Mouse (Mus musculus): ENCODE measurements around the gene Phf3. TPM values are rescaled to one million over a fixed set of nuclear protein-coding genes. Genes with fewer than 3 reads are reported as not detected.
A peak's percentile ranks its signal among the peaks of the same experiment; 100 is the strongest.
"Not testable (repeated sequence)": the region's sequence is repeated elsewhere in the genome, so short reads cannot be mapped to it uniquely, and the experiment has no call there.

The Phf3 gene
- polyA plus RNA-seq, 1 experiment from 2014 or later, result 28.7 TPM

- WGBS, result 50% methylated on average over 6 of the region's 6 CpGs
- H3K4me1 ChIP-seq, result no peaks in the 10 kb centered on the region
- no peak for DNase-seq (ENCODE audit: low spot score)
- no peak overlapping the region for H3K4me3 ChIP-seq
- H3K9me3 ChIP-seq (replicated peaks), result no peaks in the 10 kb centered on the region
- no peak overlapping the region for H3K27ac ChIP-seq (replicated peaks)
- H3K36me3 ChIP-seq, result no peaks in the 10 kb centered on the region
- H3K27me3 ChIP-seq (ENCODE audit: low read depth, poor library complexity, severe bottlenecking), result no peaks in the 10 kb centered on the region
These were observed 93.4 kb downstream of the Phf3 start for GRCm38 (mm10) chr1:30780293-30780692.

GRCm38 (mm10) chr1:30779562-30779961 is 94.2 kb downstream of the Phf3 start:
- 96% methylated on average over 3 of the region's 3 CpGs for WGBS
- H3K4me3 ChIP-seq, result no peak overlapping the region
- H3K4me1 ChIP-seq, result no peaks in the 10 kb centered on the region
- no peaks in the 10 kb centered on the region for H3K27me3 ChIP-seq (ENCODE audit: low read depth, poor library complexity, severe bottlenecking)
- no peaks in the 10 kb centered on the region for H3K9me3 ChIP-seq (replicated peaks)
- no peak overlapping the region for H3K27ac ChIP-seq (replicated peaks)
- H3K36me3 ChIP-seq, result no peaks in the 10 kb centered on the region
- no peak for DNase-seq (ENCODE audit: low spot score)

- Histone ChIP-seq H3K9me3 (replicated peaks) (no peaks in the 10 kb centered on the region), H3K27me3 (ENCODE audit: low read depth, poor library complexity, severe bottlenecking) (no peaks in the 10 kb centered on the region), H3K4me1 (no peaks in the 10 kb centered on the region), H3K36me3 (no peaks in the 10 kb centered on the region), H3K4me3 (no peak overlapping the region), H3K27ac (replicated peaks) (peak overlapping the region; percentile 46; the same call in 1 of the 2 replicates)
- peak; percentile 16 for DNase-seq (ENCODE audit: low spot score)
- 24% methylated on average over 14 of the region's 14 CpGs for WGBS
These were observed 95.2 kb downstream of the Phf3 start for GRCm38 (mm10) chr1:30778374-30779005.

- Histone ChIP-seq H3K9me3 (replicated peaks) (no peaks in the 10 kb centered on the region), H3K36me3 (no peaks in the 10 kb centered on the region), H3K4me3 (no peak overlapping the region), H3K4me1 (no peaks in the 10 kb centered on the region), H3K27me3 (ENCODE audit: low read depth, poor library complexity, severe bottlenecking) (no peaks in the 10 kb centered on the region), H3K27ac (replicated peaks) (no peak overlapping the region)
- DNase-seq (ENCODE audit: low spot score), result no peak
- 79% methylated on average over 2 of the region's 2 CpGs for WGBS
These were observed 97.5 kb downstream of the Phf3 start for GRCm38 (mm10) chr1:30776196-30776595.

GRCm38 (mm10) chr1:30773662-30774061 is 100.1 kb downstream of the Phf3 start:
- no peak for DNase-seq (ENCODE audit: low spot score)
- Histone ChIP-seq H3K27ac (replicated peaks) (no peak overlapping the region), H3K4me1 (no peaks in the 10 kb centered on the region), H3K9me3 (replicated peaks) (no peaks in the 10 kb centered on the region), H3K27me3 (ENCODE audit: low read depth, poor library complexity, severe bottlenecking) (no peaks in the 10 kb centered on the region), H3K36me3 (no peaks in the 10 kb centered on the region), H3K4me3 (no peak overlapping the region)
- 88% methylated on average over 6 of the region's 6 CpGs for WGBS

DNA sequence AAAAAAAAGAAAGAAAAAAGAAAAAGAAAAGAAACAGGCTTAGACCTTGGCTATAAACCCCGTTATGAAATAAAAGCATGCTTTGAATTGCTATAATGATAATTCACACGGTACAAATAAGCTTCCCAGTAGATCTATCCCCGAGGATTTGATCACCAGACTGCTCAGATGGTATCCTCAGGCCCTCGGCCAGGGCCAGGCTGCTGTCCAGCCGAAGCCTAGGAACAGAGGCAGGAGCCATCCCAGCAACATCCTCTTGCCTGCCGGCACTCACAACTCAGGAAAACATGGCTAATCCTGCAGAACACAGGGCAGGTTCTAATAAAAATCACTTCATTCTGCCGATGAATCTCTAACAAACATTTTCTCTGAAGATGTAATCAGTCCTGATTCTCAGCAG is 100.9 kb downstream of the Phf3 start:
- H3K4me3 ChIP-seq, result no peak overlapping the region
- no peaks in the 10 kb centered on the region for H3K4me1 ChIP-seq
- WGBS, result 90% methylated on average over 7 of the region's 7 CpGs
- no peak overlapping the region for H3K27ac ChIP-seq (replicated peaks)
- no peaks in the 10 kb centered on the region for H3K27me3 ChIP-seq (ENCODE audit: low read depth, poor library complexity, severe bottlenecking)
- H3K36me3 ChIP-seq, result no peaks in the 10 kb centered on the region
- DNase-seq (ENCODE audit: low spot score), result no peak
- H3K9me3 ChIP-seq (replicated peaks), result no peaks in the 10 kb centered on the region

- Histone ChIP-seq H3K4me3 (no peak overlapping the region), H3K27ac (replicated peaks) (no peak overlapping the region), H3K27me3 (ENCODE audit: low read depth, poor library complexity, severe bottlenecking) (no peaks in the 10 kb centered on the region), H3K4me1 (no peaks in the 10 kb centered on the region), H3K36me3 (no peaks in the 10 kb centered on the region), H3K9me3 (replicated peaks) (no peaks in the 10 kb centered on the region)
- DNase-seq (ENCODE audit: low spot score), result no peak
- WGBS, result 66% methylated on average over 6 of the region's 6 CpGs
These were observed 101.9 kb downstream of the Phf3 start for GRCm38 (mm10) chr1:30771772-30772171.

- not testable (repeated sequence) for H3K9me3 ChIP-seq (replicated peaks); DNase-seq (ENCODE audit: low spot score); H3K4me3 ChIP-seq
These were observed 103.1 kb downstream of the Phf3 start for GRCm38 (mm10) chr1:30770599-30770998.

DNA sequence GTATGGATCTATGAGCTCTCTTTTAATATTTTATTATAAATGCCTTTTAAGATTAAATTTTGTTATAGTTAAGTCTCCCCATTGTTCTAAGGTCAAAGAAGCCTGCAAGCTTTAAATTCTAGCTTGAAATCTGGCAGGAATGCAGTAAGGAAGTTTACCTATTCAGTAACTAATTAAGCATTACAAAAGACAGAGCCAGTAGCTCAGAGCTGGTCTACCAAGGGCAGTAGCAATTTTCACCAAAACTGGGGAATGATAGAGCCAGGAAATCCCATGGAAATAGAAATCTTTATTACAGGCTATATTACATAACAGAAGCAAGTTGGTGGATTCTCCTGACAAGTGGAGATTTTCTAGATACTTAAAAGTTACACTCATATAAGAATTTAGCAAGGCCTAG is 116.9 kb downstream of the Phf3 start:
- Histone ChIP-seq H3K36me3 (no peaks in the 10 kb centered on the region), H3K4me1 (no peaks in the 10 kb centered on the region), H3K4me3 (no peak overlapping the region), H3K9me3 (replicated peaks) (no peaks in the 10 kb centered on the region), H3K27ac (replicated peaks) (no peak overlapping the region), H3K27me3 (ENCODE audit: low read depth, poor library complexity, severe bottlenecking) (no peaks in the 10 kb centered on the region)
- no peak for DNase-seq (ENCODE audit: low spot score)

More at GRCm38 (mm10) chr1:30770599-30770998, 103.1 kb downstream of the Phf3 start:
- not testable (repeated sequence) for H3K27me3 ChIP-seq (ENCODE audit: low read depth, poor library complexity, severe bottlenecking); H3K4me1 ChIP-seq; H3K27ac ChIP-seq (replicated peaks); H3K36me3 ChIP-seq
- 91% methylated on average over 14 of the region's 16 CpGs for WGBS

DNA sequence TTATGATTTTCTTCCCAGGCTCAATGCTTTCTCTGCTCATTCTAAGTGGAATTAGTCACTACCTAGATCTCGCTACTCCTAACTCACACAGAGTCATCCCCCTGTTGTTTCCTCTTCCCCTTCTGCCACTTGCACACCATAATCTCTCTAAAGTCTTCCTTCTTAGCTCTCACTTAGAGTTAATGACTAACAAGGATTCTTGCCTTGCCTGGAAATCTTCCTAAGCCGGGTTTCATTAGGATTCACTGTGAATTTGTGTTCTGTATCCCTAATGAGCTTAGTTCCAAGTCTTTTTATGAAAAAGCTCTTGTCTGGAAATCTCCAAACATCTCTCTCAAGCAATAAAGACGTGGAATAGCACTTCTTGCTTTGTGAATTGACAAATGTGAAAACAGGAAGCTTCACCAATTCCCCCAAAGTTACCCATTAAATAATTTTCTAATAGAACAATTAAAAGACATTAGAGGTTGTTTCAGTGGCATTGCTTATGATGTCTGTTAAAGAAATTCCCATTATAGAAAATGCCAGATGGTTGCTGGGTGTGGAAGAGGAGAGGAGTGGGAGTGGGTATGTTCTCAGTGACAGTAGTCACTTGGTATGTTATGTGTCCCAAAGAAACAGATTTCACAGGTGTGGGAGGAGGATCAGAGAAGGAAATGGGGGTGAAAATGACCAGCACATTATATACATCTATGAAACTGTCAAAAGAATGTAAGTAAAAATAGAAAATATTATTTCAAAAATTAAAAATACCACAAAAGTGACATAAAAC is 118.1 kb downstream of the Phf3 start:
- Histone ChIP-seq H3K27ac (replicated peaks) (no peak overlapping the region), H3K36me3 (no peaks in the 10 kb centered on the region), H3K4me3 (no peak overlapping the region), H3K27me3 (ENCODE audit: low read depth, poor library complexity, severe bottlenecking) (no peaks in the 10 kb centered on the region), H3K9me3 (replicated peaks) (no peaks in the 10 kb centered on the region), H3K4me1 (no peaks in the 10 kb centered on the region)
- WGBS, result 51% methylated on average over 3 of the region's 3 CpGs
- no peak for DNase-seq (ENCODE audit: low spot score)

Other genes starting within 250 kb of the Phf3 start
- not detected in 2 replicates for gene AC153137.1, start 104.0 kb upstream of the Phf3 start, polyA plus RNA-seq (2016; fragmentation: Nextera tagmentation; extraction: Ambion mirVana)